Mouse (Mus musculus): ENCODE measurements around the gene Mtx1. TPM values are rescaled to one million over a fixed set of nuclear protein-coding genes. Genes with fewer than 3 reads are reported as not detected.

The Mtx1 gene
- 10 to 100 TPM; 62.9 to 67.2 TPM for total RNA-seq (2021)

GRCm38 (mm10) chr3:89226900-89227299 is at the start of gene Mtx1:
Gene Mtx1 (minus strand): TSS chr3:89227088.
- DNase-seq = no peak

- no peak for DNase-seq
These were observed 49.2 kb upstream of the Mtx1 start for GRCm38 (mm10) chr3:89276061-89276460.

GRCm38 (mm10) chr3:89271760-89272159 is 44.9 kb upstream of the Mtx1 start:
- peak; percentile 60 for DNase-seq

- peak; percentile 70 for DNase-seq
These were observed 44.0 kb upstream of the Mtx1 start for GRCm38 (mm10) chr3:89270891-89271290.

GRCm38 (mm10) chr3:89270051-89270755 is 43.3 kb upstream of the Mtx1 start, which contains the start of gene Slc50a1:
Gene Slc50a1 (minus strand): TSS chr3:89270570.
- peak; percentile 93 for DNase-seq

GRCm38 (mm10) chr3:89268916-89269315 is 42.0 kb upstream of the Mtx1 start:
- no peak for DNase-seq

- DNase-seq = peak; percentile 76
These were observed 39.6 kb upstream of the Mtx1 start for GRCm38 (mm10) chr3:89266439-89266893.

GRCm38 (mm10) chr3:89262417-89262816 is 35.5 kb upstream of the Mtx1 start:
- peak; percentile 48 for DNase-seq

- no peak for DNase-seq
These were observed 33.3 kb upstream of the Mtx1 start for GRCm38 (mm10) chr3:89260211-89260610.

GRCm38 (mm10) chr3:89259076-89259475 is 32.2 kb upstream of the Mtx1 start, which contains the start of gene Dpm3:
Gene Dpm3 (plus strand): TSS chr3:89259358.
- no peak for DNase-seq

GRCm38 (mm10) chr3:89256177-89256576 is 29.3 kb upstream of the Mtx1 start:
- DNase-seq = peak; percentile 50

- no peak for DNase-seq
These were observed 28.1 kb upstream of the Mtx1 start for GRCm38 (mm10) chr3:89254994-89255393.

GRCm38 (mm10) chr3:89251365-89251895 is 24.5 kb upstream of the Mtx1 start:
- peak; percentile 65 for DNase-seq

- peak; percentile 78 for DNase-seq
These were observed 23.6 kb upstream of the Mtx1 start for GRCm38 (mm10) chr3:89250435-89251040.

GRCm38 (mm10) chr3:89247466-89247865 is 20.6 kb upstream of the Mtx1 start:
- no peak for DNase-seq

- DNase-seq = peak; percentile 90
These were observed 19.6 kb upstream of the Mtx1 start, which contains the start of gene Trim46 for GRCm38 (mm10) chr3:89246261-89247100. Gene Trim46 (minus strand): TSS chr3:89246309.

GRCm38 (mm10) chr3:89245688-89246171 is 18.8 kb upstream of the Mtx1 start, which contains the start of gene Krtcap2:
Gene Krtcap2 (plus strand): TSS chr3:89245966.
- peak; percentile 35 for DNase-seq

GRCm38 (mm10) chr3:89244982-89245687 is 18.2 kb upstream of the Mtx1 start:
- no peak for DNase-seq

- DNase-seq = no peak
These were observed 17.5 kb upstream of the Mtx1 start for GRCm38 (mm10) chr3:89244158-89244981.

GRCm38 (mm10) chr3:89243609-89244008 is 16.7 kb upstream of the Mtx1 start:
- peak; percentile 65 for DNase-seq

Measured in heart, postnatal 4 days (tissue).